Mouse (Mus musculus) spleen, postnatal 14 days (tissue): ENCODE data around the gene Ntng1.

ENCODE experiments used
- DNase-seq, 2 experiments: peaks; one replicate each; pipeline ENCODE4 v3.0.0; 2021 to 2022; ENCODE audit warnings: low spot score in 2 of 2

The Ntng1 gene

DNA sequence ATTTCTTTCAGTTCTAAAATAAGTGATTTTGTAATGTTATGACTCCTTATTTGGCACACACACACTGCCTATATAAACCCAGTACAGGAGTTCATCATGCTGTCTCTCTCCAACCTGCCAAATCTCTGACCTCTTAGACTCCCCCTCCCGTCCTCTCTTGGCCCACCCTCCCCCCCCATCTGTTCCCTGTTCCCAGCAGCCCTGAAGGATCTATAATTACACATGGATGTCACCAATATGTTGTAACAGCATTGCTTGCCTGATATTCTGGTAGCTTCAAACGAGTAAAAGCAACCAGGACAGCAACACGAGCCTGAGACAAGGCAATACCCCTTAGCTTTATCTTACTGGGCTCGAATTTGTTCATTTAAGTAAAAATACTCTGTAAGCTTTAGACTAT, 220.0 kb downstream of the Ntng1 start:
- no peak for DNase-seq

DNA sequence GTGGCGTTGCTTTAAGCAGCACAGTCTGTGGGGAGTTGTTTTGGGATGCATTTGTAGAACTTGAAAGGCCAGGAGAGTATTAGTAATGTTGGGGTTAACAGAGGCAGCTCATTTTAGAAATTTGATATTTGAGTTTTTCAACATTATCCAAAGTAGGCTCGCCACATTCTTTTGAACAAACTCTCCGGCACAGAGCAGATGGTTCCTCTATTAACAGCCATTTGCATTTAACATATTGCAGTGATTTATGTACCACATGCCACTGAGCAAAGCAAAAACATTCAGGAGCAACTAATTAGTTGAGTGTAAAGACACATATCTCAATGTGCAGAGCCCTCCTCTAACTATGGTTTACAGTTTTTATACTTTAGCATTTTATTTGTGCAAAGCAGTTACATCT, 224.8 kb downstream of the Ntng1 start:
- DNase-seq = no peak

DNA sequence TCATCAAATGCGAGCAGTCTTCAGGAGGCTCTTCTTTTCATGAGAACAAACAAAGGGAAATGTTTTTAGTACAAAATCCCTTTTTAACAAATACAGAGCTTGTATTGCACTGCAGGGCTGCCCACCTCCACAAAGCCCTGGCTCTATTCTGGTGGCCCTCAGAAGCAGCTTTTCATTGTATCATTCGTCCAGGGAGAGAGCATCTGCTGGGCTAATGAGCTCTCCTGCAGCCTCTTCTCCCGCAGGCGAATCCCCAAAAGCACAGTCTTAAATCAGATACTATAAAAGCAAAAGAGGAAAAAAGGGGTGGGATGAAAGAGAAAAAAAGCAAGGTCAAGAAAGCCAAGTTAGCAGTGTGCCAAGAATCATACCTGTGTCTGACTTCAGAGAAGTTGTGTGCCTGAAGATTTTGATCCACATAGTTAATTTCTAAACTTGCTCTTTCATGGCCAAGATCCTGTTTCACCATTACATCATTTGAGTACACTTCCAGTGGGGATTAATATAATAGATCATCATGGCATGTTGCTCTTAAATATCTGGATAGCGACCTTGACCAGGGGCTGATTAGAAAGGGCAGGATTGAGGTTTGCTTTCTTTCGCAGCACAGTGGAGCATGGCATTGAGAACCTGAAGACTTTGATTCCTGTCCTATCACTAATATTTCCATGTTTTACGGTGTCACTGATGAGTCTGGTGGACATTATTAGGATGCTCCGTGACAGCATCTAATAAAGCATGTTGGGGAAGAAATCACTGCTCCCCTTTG, 225.7 kb downstream of the Ntng1 start:
- DNase-seq = no peak

DNA sequence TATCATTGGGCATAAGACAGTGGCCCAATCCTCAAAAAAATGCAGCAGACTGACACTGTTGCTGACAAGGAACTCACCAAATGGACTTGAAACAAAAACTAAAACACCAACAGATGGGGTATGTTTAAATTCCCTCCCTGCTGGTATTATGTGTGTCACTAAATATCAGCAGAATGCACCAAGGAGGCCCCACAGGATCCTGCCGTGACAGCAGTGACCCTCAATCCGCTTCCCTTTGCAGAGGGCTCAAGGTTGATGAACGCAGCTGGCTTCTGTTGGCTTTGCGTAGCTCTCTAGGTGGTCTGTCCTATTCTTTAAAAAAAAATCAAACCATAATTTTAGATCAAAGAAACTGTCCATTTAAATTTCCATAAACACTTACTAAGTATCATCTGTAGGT, 226.7 kb downstream of the Ntng1 start:
- no peak for DNase-seq

DNA sequence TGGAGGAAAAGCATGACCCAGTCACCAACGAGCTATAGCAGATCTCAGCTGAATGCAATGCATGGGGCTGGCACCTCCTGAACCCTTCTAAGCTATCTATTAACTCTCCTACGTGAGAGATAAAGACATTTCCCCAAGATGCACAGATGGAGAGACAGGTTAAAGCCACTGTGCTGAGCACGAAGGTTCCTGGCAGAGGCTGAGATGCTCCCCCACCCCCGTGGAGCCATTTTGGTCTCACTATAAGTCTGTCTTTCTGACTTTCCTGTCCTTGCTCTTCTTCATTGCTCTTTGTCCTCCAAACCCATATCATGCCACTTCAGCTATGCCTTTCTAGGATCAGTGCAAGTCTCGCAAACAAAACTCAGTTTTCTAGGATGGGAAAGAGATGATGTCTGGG, 229.6 kb downstream of the Ntng1 start:
- DNase-seq = no peak

DNA sequence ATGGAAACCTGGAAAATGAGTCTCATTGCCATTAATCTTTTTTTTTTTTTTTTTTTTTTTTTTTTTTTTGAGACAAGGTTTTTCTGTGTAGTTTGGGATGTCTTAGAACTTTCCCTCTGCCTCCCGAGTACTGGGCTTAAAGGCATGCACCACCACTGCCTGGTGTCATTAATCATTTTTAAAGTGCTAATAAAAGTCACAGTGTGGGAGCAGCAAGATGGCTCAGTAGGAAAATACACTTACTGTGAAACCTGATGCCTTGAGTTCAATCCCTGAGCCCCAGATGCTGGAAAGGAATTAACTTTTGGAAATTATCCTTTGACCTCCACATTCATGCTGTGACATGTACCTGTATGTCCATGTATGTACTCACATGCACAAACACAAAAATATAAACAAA, 253.2 kb downstream of the Ntng1 start:
- no peak for DNase-seq

DNA sequence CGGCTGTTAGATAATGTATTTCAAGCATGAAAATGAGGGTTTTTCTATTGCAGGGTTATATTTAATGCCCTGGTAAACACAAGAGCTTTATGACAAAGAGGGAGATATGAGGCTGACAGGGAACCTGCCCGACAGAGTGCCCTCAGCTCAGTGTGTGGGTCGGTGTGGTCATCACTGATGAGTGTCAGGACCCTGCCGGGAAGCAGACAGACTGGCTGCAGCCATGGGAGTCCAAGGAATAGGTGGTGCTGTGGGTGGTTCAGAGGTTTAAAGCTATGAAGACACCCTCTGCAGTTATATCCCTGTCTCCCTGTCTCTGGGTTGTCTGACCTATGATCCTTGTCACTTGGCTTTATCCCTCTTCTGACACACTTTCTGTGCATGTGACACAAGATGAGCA, 258.1 kb downstream of the Ntng1 start:
- no peak for DNase-seq

DNA sequence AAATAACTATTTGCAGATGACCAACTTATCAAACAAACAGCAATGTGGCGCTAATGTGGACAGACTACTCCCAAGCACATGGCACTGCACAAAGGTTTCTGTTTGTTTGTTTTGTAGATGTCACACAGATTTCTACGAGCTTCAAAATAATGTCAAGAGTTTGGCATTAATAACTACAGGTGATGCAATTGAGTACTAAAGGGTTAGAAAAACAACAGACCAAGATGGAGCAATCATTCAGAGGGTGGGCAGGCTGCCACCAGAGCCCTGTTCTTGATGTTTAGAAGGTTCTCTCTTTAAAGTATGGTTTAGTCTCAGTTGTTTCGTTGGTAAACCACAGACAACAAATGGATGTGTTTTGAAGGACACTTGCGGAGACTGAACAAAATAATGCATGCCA, 264.8 kb downstream of the Ntng1 start:
- no peak for DNase-seq

DNA sequence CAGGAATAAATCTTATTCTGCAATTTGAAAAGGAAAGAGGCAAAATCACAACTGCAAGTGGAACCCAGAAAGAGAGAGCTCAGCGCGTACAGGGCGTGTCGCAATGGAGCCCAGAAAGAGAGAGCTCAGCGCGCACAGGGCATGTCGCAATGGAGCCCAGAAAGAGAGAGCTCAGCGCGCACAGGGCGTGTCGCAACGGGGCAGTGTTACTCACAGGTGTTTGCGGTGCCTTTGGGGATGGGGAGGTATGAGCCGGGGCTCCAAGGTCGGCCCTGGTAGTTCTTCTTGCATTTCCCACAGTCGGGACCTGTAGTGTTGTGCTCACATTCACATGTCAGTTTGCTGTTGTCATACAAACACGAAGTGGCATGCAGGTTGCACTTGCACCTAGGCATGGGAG, 271.8 kb downstream of the Ntng1 start:
- DNase-seq = peak in 1 of 2 experiments; percentile 1

DNA sequence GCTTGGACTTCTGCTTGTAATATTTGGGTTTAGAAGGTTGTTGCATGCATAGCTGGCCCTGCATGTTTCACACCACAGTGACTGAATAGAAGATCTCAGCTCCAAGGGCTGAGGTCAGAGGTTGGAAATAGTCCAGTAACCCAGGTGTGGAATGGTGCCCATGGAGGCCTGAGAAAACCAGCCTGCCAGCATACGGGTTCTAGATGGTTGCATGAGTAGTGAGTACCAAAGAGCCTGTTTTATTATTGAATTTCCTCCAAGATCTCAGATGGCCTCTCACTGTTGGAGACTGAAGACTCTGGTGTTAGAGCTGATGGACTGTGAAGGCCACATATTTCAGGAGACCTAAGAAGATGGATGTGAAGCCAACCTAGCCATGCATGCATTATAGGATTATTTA, 285.5 kb downstream of the Ntng1 start:
- no peak for DNase-seq

DNA sequence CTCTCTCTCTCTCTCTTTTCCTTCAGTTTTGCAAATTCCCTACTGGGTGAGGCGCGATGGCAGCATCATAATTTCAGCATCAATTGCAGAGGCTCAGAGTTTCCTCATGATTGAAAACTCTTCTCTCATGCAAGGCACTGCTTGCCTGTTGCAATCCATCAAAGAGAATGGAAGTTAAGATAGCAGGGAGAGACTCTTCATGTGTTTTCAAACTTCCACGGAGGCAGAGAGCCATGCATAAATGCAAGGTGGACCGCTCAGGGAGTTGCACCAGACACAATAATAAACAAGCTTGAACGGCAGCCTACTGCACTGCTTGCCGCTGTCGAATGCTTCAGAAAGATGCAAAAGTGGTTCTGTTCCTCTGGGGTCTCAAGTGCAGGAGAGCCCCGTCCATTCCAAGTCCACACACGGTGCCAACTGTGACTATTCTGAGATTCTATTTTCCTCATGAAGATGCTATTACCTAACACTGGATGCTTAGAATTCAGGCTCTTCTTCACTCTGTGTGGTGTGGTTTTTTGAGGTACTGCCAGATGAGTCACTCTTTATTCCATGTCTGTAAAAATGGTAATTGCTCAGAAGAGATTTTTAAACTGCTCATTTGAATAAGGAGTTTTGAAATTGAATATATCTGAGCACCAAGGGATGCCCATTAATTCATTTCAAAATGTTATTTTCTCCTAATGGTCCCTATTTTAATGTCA, 289.2 kb downstream of the Ntng1 start:
- DNase-seq = no peak

DNA sequence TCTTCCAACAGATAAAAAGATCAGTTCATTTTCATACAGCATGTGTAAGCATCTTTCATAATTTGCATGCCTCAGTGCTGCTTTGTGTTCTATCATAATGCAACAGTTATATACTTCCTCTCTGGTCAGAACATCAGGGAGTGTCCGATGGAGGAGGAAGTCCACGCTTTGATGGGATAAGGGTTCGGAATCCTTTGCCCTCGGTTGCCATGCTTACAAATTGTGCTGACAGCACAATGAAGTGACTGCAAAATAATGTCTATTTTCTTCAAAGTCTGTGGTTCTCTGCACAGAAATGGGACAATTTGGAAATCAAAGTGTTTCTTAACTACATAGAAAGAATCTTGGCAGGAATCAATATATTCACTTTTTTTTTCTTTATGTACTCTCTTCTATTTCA, 297.2 kb downstream of the Ntng1 start:
- DNase-seq = no peak

DNA sequence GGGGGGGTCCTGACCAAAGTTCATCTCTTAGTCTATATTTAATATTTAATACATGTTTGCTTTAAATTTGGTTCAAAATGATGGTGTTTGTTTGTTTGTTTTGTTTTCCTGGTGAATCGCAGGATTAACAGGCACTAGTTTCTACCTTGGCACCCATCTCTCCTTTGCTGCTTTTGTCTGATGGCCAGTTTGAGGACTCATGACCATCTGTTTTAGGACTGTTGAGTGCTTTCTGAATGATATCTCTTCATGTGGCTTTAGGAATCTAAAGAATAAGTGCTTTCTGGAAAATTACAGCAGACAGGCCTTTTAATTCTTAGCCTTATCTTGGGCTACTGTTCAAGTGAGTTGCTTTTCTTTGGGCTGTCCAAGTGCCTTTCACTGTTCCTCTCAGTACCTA, 318.0 kb downstream of the Ntng1 start:
- no peak for DNase-seq

DNA sequence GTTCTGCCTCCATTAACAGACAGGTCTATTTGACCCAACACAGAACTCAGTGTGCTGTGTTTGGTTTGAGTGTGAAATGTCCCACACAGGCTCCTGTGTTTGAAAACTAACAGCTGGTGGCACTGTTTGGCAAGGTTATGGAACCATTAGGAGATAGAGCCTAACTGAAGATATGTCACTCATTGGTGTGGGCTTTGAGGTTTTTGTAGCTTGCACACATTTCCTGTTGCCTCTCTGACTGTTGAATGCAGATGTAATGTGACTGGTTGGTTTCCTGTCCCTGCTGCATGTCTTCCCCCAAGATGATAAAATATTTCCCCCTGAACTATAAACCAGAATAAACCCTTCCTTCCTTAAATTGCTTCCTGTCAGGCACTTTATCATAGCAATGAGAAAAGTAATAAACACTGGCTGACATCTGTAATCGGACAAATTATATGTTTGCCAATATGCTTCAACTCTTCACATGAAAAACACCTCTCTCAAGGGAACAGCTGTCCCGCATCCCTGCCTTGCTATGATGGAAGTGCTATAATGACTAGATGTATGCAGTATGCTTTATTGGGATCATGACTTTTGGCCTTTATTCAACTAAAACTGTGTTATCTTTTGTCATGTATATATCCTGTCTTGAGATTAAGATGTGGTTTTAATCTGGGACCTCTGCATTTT, 320.9 kb downstream of the Ntng1 start:
- no peak for DNase-seq

DNA sequence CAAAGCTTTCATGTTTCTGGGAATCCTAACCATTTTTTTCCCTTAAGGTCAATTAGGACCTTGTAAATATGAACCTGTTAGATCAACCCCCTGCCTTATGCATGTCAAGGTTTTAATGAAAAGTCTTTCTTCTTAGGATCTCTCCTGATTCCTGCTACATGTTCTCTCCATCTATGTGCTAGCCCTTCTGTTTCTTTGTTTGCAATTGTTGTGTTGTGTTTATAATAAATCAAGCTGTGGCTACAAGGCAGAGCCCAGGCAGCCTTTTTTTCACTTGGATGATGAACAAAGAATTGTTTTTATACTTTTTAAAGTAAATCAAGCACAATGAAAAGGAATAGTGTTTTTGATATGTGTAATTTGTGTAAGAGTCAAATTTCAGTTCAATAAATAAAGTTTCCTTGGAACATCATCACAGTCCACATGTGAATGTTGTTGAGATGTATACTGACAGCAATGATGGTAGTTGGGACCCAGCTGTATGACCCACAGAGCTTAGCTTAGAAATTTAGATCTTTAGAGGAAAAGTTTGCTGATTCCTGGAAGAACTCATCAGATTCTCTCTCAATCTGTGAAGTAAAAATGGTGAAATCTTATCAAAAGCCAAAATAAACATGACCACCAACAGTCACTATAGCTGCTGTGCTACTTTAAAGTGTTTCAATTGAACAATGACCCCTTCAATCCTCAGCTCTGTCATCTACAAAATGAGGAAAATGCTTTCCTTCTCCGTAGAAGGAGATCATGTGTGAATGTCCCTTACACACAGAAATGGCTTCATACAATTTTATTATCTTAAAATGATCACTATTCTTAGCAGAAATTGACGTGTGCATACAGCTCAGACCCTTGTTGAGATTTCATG, 324.8 kb downstream of the Ntng1 start:
- DNase-seq = no peak

DNA sequence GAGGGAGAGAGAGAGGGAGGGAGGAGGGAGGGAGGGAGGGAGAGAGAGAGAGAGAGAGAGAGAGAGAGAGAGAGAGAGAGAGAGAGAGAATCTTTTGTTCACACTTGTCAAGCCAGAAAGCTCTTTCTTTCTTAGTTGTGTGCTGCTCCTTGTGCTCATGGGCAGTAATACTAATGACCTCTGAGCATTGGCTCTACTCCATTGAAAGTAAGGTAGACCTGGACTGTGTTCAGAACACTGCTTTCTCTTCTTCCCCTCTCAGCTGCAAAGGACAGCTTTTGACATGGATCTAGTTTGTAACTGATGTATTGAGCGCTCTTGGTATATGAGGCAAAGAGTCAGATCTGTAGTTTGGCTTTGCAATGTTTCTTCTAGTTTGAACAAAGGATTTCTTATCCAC, 334.7 kb downstream of the Ntng1 start:
- DNase-seq = no peak

DNA sequence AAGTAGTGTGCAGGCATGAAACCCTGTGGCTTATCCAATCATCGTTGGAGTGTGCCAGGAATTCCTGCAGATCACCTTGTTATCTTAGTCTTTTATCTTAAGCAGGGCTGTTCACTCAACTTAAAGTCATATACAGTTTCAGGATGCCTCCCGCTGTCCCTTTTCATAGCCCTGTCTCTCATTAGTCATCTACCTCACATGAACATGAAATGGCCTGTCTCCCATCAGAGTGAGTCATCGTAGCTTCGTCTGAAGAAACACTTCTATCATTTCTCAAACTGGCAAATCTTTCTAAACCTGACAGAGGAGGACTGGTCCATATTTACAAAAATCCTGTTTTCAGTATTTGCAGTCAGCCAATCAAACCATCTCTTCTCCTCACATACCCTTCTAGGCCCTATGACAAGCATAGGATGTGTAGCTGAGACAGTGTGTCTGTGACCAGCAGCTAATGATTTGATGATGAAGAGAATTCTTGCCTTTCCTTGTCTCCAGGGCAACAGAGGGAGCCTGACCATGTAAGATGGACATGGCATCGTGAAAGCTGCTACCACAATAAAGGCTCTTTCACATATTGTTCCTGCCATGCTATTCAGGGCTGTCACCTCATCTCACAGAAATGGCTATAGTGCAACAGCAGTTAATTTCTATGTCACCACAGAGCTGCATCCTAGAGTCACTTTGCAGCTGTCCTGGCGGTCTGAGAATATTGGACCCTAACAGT, 336.4 kb downstream of the Ntng1 start:
- no peak for DNase-seq

DNA sequence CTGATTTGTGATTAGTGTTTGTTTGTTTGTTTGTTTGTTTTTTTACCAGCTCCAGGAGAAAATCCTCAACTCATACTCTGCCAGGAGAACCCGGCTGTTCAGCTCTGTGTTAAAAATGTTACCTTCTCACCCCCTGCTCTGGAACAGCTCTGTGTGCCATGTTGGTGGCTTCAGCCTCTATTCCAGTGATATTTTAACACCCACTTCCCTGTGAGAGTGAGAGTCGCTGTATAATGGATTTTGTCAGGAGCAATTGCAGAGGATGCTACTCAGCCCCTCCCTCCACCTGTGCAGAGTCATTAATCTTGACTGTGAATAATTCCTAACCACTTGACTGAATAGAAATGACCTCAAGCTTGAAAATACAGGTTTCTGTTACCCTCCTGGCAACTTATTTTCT, 339.7 kb downstream of the Ntng1 start:
- DNase-seq = no peak

DNA sequence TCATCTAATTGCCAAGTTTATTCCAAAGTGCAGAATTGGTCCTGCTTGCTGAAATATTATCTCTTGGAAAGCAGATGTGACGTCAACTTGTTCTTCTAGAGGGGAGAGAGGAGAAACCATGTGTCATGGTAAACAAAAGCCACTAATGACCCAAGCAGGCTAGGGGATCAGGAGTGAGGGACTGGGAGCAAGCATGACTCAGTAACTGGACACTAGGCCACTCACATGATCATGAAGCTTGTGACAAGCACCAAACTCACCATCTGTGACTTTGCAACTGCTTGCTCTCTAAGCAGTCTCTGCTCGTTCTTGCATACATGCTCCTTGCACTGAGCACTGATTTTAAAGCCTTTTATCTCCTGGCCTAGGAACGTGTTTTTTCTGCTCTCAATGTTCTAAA, 340.2 kb downstream of the Ntng1 start:
- DNase-seq = no peak

DNA sequence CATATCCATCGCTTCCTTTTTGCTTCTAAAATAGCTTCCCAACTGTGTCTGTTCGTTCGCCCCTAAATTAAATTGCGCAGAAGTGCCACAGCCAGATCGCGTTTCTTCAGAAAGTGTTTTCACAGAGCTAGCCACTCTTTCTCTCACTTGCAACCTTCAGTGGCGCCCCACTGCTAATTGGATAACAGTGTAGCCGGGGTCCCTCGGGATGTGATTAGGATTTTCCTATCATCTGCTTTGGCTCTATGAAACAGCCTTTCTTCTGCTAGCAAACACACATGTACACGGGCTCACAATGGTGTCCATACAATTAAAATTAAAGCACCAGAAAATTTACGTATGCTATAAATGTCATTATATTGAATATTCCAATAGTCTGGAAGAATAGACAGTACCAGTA, 346.5 kb downstream of the Ntng1 start:
- no peak for DNase-seq

DNA sequence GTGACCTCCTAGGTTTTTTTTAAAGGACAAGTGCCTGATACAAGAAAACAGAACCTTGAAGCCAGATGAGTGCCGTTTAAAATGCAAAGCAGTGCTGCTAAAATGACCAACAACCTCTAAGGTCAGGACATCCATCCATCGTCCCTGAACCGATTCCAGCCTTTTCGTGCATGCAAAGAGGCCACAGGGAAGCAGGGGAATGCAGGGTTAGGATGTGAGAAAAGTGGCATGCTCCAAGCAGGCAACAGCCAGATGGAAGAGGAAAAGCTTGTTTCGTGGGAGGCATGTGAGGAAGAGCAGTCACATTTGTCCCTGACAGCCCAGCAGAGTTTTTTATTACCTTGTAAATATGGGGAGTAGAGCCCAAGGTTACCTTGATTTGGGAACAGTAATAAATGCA, 360.6 kb downstream of the Ntng1 start:
- DNase-seq = no peak
